23 mouse cellular contexts compared by ENCODE assay signal in the genomic region with DNA sequence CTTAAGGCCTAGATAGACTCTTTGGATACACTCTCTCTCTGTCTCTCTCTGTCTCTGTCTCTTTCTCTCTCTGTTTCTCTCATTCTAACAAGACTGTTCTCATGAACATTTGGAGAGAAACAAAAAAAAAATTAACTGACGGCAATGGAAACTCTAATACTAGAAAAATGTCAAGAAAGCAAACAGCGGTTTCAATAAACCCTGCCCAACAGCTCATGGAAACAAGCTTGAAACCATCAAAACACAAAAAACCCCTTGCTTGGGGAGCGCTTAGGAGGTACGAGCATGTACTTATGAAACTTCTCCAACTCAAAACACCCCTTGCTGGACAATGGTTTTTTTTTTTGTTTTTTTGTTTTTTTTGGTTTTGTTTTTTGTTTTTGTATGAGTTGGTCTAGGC. TPM values are rescaled to one million over a fixed set of nuclear protein-coding genes. Genes with fewer than 3 reads are reported as not detected.
"Had no signal": no experiment of that assay in that cellular context is flagged by ENCODE, and none has a peak within 500 bp of the region (broad histone marks: within the 10 kb centered on the region; RNA-seq: fewer than 3 reads in every experiment).

No protein-coding gene starts in this region.

- DNase-seq: liver, postnatal 0 days; lung, adult 2 months; lung, postnatal 14 days; lung, postnatal 36 days; retina, postnatal 1 day; right cerebral cortex, adult 18-20 months; right cerebral cortex, postnatal 25 days; right cerebral cortex, postnatal 4 days; spleen, adult 18-20 months; thymus, adult 2 months; thymus, postnatal 25 days; thymus, postnatal 4 days had no signal

- H3K27ac ChIP-seq: lung, embryonic 15.5 days; macrophage; midbrain, embryonic 13.5 days; neural tube, embryonic 13.5 days; neural tube, embryonic 15.5 days; stomach, embryonic 15.5 days; stomach, postnatal 0 days had no signal

- ATAC-seq: liver, postnatal 0 days; lung, postnatal 0 days; midbrain, embryonic 13.5 days had no signal

- H3K27me3 ChIP-seq: lung, embryonic 15.5 days; midbrain, embryonic 13.5 days; neural tube, embryonic 13.5 days; neural tube, embryonic 15.5 days; stomach, embryonic 15.5 days had no signal

- H3K4me3 ChIP-seq: lung, embryonic 15.5 days; megakaryocyte, embryonic 14.5 days; midbrain, embryonic 13.5 days; myocyte; neural tube, embryonic 13.5 days; neural tube, embryonic 15.5 days; stomach, embryonic 15.5 days had no signal

- H3K36me3 ChIP-seq: lung, embryonic 15.5 days; midbrain, embryonic 13.5 days; neural tube, embryonic 13.5 days; neural tube, embryonic 15.5 days; stomach, embryonic 15.5 days had no signal

- H3K9me3 ChIP-seq: lung, embryonic 15.5 days; midbrain, embryonic 13.5 days; neural tube, embryonic 13.5 days; neural tube, embryonic 15.5 days; stomach, embryonic 15.5 days had no signal

- H3K4me2 ChIP-seq: lung, embryonic 15.5 days; midbrain, embryonic 11.5 days; midbrain, embryonic 13.5 days; neural tube, embryonic 13.5 days; neural tube, embryonic 15.5 days; stomach, embryonic 15.5 days had no signal

- H3K4me1 ChIP-seq: lung, embryonic 15.5 days; midbrain, embryonic 13.5 days; neural tube, embryonic 13.5 days; neural tube, embryonic 15.5 days; stomach, embryonic 15.5 days had no signal

- H3K9ac ChIP-seq: liver, postnatal 0 days; lung, embryonic 15.5 days; midbrain, embryonic 13.5 days; neural tube, embryonic 13.5 days; neural tube, embryonic 15.5 days; stomach, embryonic 15.5 days had no signal

RNA-seq across cellular contexts. Expression of gene Tnfrsf8, which starts 30.3 kb away (rescaled TPM):
- polyA plus RNA-seq: neural tube, embryonic 13.5 days had no signal
